Mouse (Mus musculus) embryo, embryonic 11.5 days (tissue): ENCODE measurements around the gene Lap3.

Source experiments
- DNase-seq: peaks from one replicate; pipeline ENCODE4 v3.0.0-alpha.2; 2012; ENCODE audit warnings: low read depth, low spot score

Lap3 gene

DNA sequence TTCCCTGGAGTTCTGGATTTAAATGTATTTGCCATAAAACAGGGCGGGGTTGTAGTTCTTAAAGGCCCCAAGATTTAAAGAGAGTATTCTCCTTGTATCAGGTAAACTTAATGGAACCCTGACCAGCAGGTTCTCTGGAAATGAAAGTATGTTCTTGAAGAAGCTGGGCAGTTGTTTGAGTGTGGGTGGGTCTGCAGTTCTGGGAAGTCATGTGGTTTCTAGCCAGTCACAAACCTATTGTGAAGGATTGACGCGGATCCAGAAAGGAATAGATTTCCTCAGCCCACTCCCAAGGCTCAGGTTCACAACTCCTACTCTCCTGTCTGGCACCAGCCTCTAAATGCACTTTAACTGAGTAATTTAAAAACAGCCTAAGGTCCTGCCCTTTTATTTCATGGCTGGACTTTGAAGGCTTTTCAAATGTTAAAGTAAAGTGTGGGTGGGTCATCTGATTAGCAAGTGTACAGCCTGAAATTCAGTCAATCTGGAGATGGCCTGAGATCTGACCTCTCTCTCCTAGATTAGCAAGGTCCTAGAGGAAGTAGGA lies 2.3 kb downstream of the Lap3 start:
- DNase-seq = no peak

DNA sequence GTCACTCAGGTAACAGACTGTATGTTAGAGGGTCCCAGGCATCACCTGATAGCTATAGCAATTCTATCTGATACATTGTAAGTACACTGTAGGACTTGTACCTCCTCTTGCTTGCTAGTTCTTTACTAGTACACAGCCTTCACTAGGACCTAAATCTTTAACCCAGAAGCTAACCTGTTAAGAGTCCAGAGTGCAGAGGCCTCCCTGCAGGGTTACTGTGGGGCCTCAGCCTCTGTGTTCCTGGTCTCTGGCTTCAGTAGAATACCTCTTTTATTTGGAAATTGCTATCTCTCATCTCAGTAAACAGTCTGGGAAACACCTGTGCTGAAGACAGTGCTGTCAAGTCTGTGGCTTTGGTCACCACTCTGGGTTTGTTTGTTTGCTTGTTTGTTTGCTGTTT lies 2.9 kb downstream of the Lap3 start:
- no peak for DNase-seq

DNA sequence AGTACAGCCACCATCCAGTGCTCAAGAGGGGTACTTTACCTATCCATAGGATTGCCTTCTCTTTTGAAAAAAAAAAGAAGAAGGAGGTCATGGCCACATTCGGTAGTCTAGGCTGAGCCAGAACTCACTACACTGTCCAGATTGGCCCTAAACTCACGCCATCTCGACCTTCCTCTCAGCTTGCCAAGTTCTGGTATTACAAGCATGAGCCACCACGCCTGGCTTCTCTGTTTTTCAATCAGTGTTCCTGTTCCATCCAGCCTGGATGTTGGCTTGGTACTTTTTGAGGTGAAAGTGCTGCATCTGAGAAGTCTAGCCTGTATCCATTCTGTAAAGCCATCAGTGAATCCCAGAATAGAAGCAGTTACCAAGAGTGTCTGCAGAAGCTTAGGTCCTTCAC lies 3.3 kb downstream of the Lap3 start:
- DNase-seq = no peak

DNA sequence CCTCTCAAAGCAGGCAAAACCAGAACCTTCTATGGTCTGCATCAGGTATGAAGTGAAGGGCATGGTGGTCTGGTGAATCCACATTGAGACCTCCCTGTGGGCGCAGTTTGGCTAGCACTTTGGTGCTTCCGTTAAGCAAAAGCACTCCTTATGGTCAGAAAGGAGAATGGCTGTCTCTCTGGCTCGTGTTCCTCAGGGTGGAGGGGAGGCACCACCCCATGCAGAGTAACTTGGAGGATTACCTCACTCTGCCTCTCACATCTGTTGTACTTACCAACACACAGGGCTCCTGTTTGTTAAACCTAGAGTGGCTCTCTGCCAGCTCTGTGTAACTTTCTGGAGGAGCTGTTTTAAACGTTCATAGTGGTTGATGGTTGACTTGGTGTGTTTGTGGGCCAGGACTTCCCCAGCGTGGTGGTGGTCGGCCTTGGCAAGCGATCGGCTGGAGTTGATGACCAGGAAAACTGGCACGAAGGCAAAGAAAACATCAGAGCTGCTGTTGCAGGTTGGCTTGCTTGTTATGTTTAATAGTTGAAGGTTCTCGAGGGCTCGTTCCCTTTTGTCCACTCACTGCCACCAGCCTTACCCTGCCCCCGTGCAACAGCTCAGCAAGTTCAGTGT lies 3.9 kb downstream of the Lap3 start:
- no peak for DNase-seq

DNA sequence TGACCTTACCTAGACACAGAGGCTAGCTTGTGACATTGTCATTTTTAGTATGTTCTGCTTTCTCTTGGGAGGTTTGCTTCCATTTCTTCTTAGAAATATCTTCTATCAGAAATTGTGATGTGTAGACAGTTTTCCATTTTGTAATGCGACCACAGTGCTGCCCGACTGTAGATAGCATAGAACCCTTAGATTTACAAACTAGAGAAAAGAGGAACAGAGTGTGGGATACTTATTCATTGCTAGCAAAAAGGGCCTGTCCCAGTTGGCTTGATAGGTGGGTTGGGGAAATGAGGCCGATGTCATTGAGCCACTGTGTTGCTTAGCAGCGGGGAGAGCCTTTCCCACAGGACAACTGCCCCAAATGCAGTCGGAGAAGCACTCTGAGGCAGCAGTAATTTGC lies 4.4 kb downstream of the Lap3 start:
- no peak for DNase-seq

DNA sequence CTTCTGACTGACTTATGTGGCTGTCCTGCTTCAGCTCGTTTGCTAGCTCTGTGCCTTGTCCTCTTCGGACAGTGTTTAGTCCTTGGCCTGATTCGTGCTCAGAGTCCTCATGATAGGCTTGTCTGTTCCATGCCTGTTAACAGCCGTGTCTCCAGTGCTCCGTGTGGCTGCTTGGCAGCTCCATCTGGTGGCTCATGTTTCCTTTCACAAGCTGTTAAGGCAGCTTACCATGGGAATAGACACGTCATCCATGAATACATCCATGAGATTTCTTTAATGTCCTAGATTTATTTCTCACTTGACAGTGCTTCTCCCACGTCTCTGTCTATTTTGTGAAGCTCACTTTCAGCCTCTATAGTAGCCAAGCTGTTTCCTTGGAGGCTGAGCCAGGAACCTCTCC lies 16.9 kb downstream of the Lap3 start:
- DNase-seq = no peak

DNA sequence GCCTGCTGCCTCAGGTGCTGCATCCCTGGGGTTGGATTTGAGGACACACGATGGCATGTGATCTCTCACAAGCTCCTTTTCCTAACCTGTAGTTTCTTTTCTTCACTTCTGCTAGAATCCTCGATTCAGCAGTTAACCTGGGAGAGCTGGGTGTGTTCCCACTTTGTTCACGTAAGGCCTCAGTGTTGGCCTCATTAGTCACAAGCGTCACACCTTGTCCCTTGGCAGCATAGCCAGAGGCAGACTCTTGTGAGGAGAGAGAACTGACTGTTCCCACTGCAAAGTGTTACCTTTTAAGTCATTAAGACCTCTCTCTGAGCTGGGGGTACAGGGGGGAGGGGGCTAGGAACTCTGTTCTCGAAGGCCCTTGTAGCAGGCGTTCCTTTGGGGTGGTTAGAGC lies 19.7 kb downstream of the Lap3 start:
- DNase-seq = no peak

DNA sequence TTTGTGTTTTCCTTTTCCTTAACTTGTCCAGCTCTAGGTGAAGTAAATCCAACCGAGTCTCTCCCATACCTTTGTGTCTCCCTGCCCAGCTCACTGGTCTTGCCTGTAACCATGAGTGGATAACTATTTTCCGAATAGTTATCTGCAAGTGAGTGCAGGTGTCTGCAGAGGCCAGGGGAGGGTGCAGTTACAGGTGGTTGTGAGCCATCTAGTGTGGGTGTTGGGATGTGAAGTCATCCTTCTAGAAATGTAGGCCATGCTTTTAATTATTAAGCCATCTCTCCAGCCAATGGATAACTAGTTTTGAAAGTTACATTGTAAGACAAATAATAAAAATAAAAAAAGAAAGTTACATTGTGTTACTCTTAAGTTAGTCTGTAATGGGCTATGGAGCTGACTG lies 20.3 kb downstream of the Lap3 start:
- no peak for DNase-seq

DNA sequence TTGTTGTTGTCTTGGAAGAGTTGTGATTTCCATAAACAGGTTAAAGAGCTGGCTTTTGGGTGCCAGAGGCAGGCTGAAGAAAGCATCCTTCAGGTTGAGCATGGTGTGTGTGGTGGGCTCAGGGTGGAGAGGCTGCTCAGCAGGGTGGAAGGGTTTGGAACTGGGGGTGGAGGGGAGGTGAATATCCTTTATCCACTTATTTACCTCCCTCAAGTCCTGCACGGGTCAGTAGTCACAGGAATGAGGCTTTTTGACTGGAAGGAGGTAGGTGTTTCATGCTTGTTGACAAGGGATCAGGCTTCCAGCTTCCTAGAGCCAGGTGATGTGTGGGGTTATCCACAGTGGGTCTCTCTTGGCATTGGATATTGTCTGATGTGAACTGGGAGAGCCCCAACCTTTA lies 21.4 kb downstream of the Lap3 start:
- DNase-seq = no peak

DNA sequence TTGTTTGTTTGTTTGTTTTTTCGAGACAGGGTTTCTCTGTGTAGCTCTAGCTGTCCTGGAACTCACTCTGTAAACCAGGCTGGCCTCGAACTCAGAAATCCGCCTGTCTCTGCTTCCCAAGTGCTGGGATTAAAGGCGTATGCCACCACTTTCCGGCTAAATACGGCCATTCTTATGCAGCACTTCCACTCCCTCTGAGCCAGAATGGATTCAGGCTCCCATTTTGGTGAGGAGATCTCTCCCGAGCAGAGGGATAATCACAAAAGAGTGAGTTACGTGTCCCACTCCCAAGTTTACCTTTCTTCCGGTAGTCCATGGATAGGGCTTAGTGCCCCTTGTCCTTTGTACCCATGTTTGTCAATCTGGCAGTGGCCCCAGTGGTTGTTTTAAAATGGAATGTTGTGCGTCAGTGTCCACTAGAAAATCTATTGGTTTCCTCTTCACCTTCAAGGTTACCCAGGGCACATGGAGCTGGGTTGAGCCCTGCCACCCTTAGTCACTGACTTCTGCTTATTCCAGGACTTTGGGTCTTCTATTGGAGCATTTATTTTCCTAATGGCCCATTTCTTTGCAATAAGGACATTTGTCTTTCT lies 22.1 kb downstream of the Lap3 start:
- DNase-seq = no peak

DNA sequence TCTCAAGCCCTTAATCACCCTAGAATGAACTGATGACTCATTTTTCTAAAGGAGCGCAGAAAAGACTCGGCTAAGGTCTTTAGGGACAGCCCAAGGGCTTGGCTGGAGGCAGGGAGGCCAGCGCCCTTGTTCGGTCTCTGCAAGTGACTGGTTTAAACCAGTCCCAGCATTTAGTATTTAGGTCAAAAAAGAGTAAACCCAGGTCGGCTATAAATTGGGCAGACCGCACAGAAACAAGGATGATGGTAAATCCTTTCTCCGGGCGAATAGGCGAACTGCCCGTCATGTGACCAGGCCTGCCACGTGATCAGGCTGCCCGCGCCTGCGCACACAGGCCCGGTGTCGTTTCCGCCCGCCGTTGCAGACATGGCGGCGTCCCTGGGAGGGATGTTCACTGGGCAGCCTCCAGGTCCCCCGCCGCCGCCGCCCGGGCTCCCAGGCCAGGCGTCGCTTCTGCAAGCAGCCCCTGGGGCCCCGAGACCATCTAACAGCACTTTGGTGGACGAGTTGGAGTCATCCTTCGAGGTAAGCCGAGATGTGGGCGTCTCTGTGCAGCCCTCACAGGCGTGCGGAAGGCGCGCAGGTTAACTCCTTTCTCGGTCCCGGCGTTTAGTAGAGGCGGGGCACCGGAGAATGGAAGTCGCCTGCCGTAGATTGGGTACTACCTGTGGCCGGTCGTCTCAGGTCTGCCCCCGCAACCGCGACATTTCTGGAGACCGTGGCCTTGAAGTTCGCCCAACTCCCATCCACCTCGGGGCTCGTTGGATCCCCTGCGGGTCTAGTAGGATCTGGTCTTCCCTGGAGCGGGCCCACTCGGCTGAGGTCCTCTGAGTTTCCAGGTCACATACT lies 27.0 kb downstream of the Lap3 start, which contains the start of gene Med28:
Gene Med28 (plus strand): TSS at position 270 of the 849 bp plus-strand sequence.
- DNase-seq = peak; percentile 79

DNA sequence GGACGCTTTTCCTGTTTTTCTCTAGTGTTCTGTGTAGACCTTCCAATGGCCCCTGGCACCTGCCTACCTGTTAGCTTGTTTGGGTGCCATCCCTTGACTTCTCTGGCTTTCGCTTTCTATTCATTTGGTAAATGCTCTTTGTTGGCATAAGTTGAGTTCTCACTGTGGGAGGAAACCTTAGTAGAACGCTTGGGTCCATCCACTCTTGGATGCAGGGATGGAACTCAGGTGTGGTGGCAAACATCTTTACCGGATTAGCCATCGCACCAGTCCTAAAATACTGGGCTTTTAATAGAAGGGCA lies 27.6 kb downstream of the Lap3 start:
- DNase-seq = no peak

DNA sequence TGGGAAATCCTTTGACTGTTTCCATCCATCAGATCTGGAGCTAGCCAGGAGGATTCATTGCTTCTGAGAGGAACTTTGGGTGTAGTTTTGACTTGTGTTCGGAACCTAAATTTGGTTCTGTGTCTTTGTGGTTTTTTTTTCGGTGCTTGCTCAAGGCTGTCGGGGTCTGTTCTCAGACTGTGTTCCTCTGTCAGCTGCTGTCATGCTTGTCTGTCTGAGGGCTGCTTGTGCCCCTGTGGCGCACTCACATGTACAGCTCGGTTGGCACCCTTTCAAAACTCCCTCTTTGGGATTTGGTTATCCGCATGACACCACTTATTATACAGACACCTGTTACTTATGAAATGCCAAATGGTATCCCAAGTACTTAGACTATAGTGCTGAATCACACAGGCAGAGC lies 28.4 kb downstream of the Lap3 start:
- no peak for DNase-seq

DNA sequence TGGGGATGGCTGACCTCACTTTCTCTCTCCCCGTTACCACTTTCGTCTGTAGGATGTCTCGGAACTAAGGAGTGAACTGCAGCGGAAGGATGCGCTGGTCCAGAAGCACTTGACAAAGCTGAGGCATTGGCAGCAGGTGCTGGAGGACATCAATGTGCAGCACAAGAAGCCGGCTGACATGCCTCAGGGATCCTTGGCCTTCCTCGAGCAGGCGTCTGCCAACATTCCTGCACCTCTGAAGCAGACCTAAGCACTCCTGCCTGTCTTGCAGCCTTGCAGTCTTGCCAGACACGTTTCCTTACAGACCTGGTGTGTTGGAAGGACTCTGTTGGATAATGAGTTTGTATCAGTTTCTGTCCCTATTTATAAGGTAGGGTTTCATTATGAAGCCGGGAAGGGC lies 31.9 kb downstream of the Lap3 start:
- no peak for DNase-seq

DNA sequence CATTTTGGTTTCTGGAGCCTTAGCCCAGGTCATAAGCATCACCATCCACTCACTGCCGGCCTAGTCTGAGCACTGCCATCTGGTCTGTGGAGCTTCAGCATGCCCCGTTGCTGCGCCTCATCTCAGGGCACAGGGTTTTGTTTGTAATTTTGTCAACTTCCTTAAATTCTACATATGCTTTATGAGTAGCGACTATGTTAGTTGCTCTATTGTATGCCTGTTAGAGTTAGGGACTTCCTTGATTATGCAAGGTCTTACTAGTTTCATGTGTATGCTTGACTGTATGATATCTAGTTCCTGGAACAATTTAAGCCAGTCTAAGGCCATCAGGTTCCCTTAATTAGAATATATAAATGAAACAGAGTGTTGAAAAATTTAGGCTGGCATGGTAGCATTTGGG lies 33.2 kb downstream of the Lap3 start:
- DNase-seq = no peak

DNA sequence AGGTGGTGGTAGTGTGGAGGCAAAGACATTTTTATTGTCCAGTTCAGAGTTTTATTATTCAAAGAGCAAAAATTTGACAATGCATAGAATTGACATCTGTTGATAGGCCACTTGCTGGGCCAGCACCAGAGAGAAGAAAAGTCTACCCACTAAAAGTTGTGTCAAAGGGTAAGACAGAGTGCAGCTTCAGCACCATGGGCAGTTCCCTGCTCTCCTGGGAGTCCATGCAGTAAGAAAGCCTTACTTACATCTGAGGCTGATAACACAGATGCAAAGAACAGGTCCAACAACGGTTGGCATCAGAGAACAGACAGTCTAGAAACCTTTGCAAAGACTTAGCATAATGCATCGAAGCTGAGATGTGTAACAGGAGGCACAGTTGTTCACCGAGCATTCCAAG lies 36.5 kb downstream of the Lap3 start:
- no peak for DNase-seq

DNA sequence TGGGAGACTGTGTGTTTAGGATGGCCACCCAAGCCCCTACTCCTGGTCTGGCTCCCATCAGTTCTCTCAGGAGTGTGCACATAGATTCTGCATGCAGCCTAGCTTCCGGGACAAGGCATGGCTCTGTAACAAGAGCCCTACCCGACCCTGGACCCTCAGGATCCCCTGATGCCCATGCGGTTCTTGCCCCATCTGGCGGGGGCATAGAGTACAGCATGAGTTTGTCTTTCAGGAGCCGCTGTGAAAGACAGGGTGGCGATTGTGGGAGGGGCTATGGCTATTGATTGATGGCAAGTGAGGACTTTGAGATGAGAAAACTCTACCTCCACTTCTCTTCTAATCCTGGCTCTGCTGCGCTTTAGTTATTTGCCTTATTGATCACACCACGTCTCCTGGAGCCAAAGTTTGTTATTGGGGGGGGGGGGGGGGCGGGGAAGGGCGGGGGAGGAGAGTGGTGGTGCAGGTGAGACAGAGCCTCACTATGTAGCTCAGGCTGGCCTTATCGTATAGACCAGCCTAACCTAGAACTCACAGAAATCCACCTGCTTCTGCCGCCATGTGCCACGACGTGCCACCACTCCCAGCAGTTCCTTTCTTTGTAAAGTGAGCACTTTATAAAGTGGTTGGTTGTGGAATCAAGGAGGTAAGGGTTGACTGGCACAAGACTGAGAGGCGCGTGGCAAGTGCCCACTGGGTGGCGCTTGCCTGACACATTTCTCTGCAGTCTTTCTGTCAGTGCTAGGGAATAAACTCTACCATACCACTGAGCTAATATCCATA lies 41.3 kb downstream of the Lap3 start:
- peak; percentile 50 for DNase-seq

DNA sequence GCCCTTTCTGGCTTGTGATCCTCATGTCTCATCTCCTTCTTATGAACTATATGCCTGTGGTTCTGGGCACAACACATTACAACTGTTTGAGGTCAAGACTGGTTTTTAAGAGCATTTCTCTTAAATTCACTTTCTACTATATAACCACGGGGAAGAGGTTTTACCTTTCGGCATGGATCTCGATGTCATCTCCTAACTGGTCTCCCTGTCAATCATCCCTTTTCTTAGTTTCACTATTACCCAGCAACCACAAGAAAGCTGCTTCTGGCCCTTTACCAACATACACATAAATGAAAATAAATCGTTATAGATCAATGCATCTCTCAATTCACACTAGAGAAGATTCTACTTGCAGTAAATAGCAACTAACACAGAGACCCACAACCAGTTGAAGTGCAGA lies 42.0 kb downstream of the Lap3 start:
- no peak for DNase-seq

DNA sequence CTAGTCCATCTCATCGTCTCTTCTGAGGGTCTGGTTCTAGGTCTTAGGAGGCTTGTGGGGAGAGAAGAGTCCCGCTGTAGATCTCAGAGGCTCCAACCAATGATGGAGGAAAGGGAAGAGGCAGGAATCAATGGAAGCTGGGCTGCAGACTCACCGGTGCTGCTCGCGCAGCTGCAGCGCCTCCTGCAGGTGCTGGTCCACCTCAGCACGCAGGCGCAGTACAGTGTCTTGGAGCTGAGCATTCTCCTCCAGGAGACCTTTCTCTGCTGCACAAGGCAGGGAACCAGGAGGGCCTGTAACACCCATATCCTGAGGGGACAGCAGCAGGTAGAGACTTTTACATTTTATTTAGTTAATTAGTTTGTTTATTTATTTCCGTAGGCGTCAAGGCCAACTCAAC lies 46.3 kb downstream of the Lap3 start:
- DNase-seq = no peak

DNA sequence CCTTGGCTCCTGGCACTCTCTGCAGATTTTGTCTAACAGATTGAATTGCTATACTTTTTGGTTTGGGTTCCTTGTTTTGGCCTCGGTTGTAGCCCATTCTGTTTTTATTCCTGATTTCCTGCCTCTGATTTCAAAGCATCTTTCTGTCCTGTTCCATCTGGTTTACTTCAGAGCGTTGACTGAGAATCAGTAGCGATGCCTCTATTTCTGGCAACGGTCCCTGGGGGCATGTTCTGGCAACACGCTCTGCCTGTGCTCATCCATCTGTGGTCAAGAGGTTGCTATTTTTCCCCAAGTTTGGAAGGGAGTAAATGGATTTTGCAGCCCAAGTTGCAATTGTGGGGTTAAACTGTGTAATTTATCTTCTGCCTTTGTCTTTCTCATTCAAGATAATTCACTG lies 50.2 kb downstream of the Lap3 start:
- no peak for DNase-seq

DNA sequence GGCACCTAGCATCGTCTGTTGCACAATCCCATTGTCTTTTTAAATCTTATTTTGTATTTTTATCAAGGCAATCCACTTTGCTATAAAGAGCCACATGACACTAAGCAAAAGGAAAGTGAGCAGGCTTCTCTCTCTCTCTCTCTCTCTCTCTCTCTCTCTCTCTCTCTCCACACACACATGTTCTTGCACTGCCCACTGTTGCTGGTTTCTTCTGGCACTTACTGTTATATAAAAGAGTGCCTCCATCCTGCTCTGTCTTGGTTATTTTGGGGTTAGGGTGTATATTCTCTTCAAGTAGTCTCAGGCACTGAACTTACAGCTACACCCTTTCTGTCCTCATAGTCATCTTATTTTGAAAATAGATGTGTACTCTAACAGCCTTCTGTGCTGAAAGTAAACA lies 56.4 kb downstream of the Lap3 start:
- DNase-seq = no peak
